Mouse (Mus musculus): ENCODE results near the gene Lrrc74a.

- no peak for TF ChIP-seq CTCF (IDR thresholded peaks at IDR 0.05; ENCODE audit: low read depth, low read length)
- TF ChIP-seq POLR2A (IDR thresholded peaks at IDR 0.05; ENCODE audit: insufficient read depth, low read length): no peak
- TF ChIP-seq EP300 (IDR thresholded peaks at IDR 0.05; ENCODE audit: insufficient read depth, low read depth, low read length): no peak
Observed at GRCm38 (mm10) chr12:86790100-86790848, 56.1 kb downstream of the Lrrc74a start.
